Mouse (Mus musculus) spleen, postnatal 36 days (tissue): Measurements from ENCODE around the gene Arhgap18.
A peak's percentile ranks its signal among the peaks of the same experiment; 100 is the strongest.
"Not testable (repeated sequence)": the region's sequence is repeated elsewhere in the genome, so short reads cannot be mapped to it uniquely, and the experiment has no call there.

Experiments
- DNase-seq, 2 experiments: peaks; one replicate each; pipeline ENCODE4 v3.0.0; 2022; ENCODE audit warnings: low spot score in 2 of 2, mixed read lengths in 1 of 2

Gene Arhgap18

DNA sequence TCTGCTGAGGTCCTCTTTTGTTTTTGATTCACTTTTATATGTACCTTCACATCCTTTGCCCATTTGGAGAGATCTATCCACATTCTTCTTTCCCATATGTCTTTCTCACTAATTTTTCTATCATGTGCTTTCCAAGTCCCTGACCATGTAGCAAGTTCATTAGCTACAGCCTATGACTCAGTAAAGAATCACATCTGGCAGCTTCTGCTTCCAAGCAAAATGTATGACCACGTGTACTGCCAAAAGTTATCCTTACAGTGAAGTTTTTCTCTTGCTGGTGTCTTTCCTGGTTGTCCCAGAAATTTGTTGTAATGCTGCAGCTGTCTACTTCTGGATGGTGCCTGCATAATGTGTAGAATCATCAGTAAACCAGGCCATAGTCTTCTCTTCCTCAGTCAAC is 147.2 kb downstream of the Arhgap18 start:
- DNase-seq: no peak

DNA sequence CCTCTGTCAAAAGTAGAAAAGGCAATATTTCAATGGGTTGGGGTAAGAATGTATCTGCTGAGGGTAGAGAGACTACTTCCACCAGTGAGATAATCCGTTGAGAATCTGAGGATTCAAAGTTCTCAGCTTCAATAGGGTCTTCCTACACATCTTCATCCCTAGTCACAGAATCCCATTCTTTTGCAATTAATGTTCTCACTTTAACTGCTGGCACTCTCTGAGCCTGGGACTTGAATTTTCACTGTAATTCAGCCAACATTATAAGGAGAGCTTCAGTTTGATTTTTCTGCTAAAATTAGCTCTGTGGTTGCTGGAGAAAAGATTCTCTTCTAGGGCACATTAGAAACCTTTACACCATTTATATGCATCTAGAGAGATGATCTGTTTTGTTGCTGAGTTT is 150.6 kb downstream of the Arhgap18 start:
- DNase-seq: no peak

DNA sequence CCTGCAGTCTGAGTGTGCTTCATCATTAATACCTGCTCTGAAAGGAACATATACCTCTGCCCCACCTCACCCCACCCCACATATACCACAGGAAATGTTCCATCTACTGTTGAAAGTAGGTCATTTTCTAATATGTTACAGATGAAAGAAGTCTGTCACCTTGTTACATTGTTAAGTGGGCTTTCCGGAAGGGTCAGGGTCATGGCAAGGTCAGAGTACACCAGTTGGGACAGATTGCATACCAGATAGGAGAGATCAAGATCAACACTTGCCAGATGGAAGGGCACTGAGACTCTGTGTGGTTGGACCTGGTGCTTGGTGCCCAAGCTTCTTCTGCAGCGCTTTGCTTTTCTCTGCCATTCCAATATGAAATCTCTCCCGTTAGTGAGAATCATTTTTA is 158.0 kb downstream of the Arhgap18 start:
- no peak for DNase-seq

DNA sequence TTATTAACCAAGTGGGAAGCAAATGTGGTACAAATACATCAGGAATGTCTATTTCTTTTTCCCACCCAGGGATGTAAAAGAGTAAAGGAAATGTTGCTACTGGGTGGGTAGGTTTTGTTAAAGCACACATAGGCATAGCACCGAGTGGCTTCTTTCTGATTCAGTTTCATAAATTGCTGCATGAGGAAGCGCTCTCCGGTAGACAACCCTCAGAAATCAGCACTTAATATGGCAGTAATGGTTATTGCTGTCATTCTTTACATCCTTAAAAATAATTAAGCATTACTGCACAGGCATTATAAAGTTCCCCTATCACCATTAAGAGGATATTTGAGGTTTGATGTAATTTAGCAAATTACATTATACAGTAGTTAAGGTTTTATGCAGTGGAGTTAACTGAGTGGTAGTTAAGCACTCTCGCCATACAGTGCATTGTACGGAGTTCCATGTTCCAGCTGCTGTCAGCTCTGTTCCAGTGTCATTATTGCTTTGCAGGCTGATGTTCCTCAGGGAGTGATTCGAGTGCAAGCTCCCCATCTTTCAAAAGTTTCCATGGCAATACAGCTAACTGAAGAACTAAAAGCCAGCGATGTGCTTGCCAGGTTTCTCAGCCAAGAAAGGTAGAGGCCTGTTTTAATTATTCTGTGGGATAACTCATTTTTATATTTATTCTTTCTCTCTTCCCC is 159.0 kb downstream of the Arhgap18 start:
- DNase-seq: no peak

DNA sequence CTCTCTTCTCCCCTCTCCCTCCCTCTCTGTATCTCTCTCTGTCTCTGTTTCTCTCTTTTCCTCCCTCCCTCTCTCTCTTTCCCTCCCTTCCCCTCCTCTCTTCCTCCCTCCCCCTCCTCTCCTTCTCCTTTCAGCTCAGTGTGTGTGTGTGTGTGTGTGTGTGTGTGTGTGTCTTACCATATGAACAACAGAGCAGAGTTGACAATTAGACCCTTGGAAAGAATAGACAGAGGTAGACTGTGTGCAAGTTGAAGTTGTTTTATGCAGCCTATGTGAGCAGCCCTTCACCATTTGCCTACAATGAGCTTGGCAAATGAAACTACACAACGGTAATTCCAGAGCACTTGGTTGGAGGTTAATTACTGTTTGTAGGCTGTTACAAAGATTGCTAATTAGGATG is 159.6 kb downstream of the Arhgap18 start:
- DNase-seq: no peak

DNA sequence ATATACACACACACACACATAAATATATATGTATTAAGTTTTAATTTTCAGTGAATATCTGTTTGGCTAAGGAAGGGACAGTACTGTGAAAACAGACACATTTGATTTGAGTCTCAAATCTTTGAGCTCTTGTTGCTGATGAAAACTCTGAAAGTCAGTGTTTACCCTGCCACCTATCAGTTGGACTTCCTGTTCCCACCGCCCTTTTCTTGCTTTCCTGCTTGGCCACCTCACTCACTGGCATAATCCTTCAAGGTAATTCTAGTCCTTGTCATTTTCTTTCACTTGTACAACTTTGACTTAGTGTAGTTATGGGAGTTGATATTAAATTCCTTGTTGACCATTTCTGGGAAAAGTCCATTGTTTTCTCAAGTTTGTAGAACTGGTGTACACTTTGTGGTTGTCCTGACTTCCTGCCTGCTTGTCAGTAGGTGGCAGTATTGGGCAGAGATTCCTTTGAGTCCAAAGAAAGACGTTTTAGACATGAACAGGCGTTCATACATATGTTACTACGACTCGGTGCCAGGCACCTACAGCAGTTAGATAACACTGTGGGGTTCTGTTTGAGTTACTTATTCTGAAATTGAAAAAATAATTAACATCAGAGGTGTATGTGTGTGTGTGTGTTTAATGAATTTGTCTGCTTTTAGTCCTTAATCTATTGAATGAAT is 166.2 kb downstream of the Arhgap18 start:
- DNase-seq: peak in 1 of 2 experiments; percentile 8

DNA sequence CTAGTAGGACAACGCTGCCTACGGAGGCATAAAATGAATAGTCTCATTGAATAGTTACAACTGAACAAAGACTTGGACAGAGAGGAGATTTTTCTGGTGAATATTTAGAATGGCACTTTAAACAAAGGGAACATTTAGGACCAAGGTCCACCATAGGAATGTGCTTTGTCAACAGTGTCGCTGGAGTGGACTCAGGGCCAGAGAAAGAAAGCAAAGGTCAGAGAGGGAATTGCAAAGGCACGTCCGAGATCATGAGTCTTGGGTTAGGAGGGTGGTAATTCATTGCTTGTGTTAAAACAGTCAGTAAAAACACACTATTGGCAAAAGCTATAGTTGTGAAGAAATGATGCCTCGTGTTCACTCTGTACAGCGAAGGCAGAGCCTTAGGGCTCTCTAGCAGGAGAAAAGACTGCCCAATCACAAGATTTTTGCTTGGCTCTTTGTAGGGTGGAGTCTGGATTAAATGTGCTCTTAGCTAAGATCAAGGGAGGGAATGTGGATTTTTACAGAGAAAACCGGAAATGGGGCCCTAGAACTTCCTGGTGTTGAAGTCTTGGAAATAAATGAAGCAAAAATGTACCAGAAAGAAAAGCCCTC is 167.3 kb downstream of the Arhgap18 start:
- no peak for DNase-seq

DNA sequence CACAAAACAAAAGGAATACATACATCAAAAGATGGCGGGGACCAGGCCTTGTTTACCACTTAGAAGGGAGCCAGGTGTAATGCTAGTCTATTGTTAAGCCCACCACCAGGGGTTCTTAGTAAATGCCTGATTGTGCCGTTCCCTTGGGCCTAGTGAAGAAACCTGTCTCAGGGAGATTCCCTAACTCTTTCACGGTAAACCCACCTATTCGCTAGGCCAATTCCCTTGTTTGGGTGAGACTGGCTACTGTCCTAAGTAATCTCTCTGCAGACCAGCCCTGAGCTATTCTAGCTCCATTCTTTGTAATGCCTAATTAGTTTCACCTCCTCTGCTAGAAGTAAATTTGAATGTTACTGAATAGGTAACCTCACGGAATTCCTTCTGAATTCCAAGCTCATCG is 182.8 kb downstream of the Arhgap18 start:
- not testable (repeated sequence) for DNase-seq

DNA sequence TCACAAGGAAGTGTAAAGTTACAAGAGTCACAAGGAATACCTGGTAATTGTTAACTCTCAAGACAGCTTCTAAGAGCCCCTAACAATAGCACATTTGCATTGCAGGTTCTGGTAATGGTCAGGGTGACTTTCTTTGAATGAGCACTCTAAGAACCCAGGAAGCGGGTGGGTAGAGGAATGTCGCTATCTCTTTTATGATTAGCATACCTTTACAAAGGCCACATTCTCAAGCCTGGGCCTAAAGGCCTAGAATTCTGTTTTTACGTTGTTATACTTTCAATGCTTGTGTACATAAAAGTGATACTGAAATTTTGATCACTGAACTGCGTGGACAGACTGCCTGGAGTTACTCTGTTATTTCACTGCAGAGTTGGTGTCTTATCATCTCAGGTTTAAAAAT is 185.2 kb downstream of the Arhgap18 start:
- DNase-seq: not testable (repeated sequence)

DNA sequence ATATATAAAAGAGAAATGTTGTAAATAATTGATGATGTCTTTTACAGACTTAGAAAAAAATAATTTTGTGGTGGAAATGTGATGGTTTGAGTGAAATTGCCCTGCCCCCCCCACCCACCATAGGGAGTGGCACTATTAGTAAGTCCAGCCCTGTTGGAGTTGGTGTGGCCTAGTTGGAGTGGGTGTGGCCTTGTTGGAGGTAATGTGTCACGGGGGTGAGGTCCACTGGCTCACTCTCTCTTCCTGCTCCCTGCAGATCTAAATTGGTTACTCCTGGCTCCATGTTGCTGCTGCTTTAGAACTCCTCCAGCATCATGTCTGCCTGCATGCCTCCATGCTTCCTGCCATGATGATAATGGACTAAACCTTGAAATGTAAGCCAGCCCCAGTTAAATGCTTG is 186.3 kb downstream of the Arhgap18 start:
- DNase-seq: no peak

DNA sequence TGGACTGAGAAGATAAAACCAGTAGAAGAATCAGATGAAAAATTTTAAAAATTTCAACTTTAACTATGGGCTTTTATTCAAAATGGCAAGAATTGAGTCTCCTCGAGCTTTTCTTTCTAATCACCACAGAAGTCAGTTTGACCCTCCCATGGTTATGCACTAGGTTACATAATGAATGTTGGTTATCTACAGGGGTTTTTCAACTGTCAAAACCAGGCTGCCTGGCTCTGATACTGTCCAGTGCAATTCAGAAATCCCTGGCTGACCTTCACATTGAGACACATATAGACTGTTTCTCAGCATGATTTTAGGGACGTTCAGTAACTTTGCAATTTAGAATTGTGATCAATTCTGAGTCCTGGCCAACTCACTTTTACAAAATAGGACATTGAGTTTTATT is 195.1 kb downstream of the Arhgap18 start:
- DNase-seq: no peak

DNA sequence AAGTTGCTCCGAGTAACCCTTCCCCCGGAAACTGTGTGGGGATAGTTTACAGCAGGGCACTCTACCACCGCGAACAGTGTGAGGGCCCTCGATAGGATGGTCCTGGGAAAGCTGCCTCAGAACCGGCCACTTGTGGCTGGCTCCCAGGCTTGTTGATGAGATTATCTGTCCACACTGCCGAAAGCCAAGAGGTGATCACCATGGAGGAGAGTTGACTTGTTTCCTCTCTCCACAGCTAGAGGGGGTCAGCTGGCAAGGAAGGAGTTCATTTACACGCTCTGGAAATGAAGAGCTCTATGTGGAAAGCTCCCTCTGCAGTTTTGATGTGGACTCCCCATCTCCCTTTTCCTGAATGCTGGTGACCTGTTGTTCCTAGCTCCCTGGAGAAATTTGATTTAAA is 196.4 kb downstream of the Arhgap18 start:
- no peak for DNase-seq

DNA sequence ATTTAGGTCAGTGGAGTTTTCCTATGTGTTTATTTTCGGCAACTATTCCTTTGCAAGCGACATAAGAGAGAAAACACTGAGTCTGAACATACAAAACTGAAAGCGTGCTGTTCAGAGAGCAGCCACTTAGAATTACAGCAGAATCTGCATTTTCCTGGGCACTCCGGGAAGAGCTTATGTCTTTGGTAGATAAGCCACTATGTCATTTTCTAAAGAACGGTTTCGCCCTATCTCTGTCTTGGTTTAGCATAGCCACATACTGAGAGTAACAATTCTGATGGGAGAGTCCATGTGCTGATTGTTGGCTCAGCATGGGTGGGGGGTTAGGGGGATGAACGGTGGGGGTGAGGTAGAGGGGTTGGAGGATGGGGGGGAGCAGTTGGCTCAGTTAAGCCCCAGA is 197.2 kb downstream of the Arhgap18 start:
- DNase-seq: no peak

DNA sequence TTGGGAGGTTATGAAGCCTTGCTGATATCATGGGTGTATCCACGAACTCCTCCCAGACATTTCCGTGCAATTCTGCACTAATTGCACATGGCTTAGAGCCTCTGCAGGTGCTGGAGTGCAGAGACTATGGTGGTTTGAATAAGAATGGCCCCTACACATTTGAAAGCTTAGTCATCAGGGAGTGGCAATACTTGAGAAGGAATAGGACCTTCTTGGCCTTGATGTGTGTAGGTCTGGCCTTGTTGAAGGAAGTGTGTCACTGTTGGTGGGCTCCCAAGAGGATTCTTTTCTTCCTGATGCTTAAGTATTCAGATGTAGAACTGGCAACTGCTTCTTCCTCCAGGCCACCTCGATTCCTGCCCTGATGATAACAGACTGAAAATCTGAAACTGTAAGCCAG is 205.3 kb downstream of the Arhgap18 start:
- DNase-seq: no peak
